Mouse (Mus musculus): ENCODE data around the gene Ggct.
A peak's percentile ranks its signal among the peaks of the same experiment; 100 is the strongest.

Gene Ggct

DNA sequence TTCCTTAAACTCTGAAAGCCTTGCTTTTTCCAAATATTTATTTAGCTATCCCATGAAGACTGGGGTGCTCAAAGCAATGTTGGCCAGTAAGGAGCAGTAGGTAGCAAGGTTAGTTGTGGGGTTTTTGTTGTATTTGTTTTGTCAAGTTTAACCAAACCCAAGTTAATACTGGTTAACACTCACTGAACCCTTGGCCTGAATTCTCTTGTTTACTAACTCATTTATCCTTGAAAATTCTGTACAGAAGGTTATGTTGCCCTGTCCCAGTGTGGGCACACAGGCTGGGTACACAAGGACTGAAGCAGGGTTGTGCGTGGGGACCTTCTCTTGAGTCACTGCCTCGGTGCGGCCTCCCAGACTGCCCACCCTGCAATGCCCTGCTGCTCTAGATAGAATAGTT is 3.6 kb upstream of the Ggct start:
- DNase-seq (ENCODE audit: low read depth, low spot score), result no peak

DNA sequence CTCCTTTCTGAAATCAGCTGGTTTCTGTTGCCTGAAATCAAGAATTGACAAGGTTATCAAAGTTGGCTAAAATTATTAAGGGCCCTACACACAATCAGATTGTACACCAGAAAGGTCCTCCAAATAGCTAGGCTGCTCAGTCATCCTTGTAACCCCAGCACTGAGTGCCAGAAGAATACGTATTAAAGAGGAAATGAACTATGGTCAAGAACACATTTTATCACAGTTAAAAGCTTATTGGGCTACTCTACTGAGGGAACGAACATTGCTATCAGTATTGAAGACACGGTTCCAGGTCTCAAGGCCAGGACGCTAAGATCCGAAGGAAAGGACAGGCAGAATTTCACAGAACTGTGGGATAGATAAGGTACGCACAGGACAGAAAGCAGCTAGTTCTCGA is 609 bp downstream of the Ggct start:
- DNase-seq (ENCODE audit: low read depth, low spot score), result no peak

DNA sequence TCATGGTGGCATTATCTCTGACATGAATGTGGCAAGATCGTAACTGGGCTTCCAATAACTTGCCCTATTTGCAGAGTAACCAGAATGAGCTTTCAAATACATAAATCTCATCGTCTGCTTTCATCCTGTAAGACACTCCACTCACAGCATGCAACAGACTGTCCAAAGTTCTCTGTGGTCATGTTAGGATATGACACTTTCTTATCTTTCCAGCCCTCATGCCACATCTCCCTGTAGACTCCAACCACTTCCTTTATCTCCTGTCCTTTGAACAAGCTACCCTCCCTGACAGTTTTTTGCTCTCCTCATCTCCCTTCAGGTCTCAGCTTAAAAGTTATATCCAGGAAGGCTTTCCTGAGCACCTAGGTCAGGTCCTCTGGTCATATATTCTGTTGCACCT is 1.6 kb downstream of the Ggct start:
- DNase-seq (ENCODE audit: low read depth, low spot score), result no peak

DNA sequence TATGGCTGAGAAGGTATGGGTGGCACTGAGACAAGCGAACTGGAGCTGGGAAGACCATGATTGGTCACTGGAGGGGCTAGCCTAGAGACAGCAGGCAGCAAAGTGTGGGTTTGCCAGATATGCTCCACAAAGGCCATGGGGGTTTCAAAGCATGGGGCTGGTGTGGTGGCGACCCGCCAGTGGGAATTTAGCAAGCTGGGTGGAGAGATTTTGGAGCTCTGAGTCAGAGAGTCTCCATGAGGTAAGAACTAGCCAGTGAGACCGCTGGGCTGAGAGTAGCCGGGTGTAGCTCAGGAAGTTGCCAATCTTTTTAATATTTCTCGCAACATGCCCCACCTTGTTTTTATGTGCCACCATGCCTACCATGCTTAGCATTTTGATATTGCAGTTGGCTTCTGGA is 4.6 kb downstream of the Ggct start:
- no peak for DNase-seq (ENCODE audit: low read depth, low spot score)

DNA sequence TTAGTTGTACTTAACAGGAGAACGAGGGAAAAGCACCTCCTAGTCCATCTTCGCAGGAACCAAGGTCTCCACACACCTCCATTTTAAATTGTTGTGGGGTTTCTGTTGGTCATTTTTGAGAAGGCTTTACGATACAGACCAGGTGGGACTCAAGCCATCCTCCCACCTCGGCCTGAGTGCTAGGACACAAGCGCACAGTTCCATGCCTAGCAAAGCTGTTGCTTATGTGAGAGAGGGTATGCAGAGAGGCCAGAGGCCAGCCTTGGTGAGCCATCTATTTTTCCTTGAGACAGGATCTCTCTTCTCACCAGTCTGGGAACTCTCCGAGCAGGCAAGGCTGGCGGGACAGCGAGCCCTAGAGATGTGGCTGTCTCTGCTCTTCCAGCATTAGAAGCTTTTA is 8.7 kb downstream of the Ggct start:
- DNase-seq (ENCODE audit: low read depth, low spot score), result no peak

DNA sequence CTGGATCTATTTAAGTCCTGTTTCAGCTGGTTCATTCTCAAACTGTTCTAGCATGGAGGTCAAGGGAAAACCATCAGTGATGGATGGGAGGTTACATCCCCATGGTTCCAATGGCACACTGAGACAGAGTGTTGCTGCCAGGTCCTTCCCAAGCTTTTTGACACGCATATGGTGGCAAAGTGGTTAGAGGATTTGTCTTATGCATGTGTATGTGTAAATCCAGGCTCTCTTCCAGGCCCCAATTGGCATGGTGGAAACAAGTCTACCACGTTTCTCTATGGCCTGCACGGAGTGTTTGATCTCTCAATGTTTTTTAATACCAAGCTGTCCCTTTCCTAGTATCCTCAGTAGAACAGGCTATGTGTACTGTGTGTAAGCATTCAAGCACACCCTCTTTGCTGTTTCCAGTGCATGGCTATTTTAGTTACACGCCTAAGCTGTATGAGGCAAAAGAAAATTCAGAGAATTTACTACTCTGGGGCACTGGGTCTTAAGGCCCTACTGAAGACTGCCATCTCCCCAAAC is 9.2 kb downstream of the Ggct start:
- DNase-seq (ENCODE audit: low read depth, low spot score), result no peak

DNA sequence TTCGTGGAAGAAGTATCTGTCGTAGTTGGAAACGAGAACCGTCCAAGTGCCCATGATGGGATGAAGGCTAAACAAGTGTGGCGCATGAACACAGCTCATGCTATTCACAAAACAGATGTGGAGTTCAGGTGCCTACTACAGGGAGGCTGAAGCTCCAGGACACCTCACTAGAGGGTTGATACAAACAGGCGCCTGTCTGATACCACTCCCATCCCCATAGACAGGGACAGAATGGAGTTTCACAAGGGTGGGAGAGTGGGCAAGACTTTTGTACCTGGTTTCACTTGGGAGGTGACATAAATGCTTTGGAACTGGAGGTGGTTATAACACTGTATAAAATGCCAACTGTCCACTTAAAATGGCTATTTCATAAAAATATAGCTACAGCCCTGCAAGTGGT is 13.3 kb downstream of the Ggct start:
- no peak for DNase-seq (ENCODE audit: low read depth, low spot score)

DNA sequence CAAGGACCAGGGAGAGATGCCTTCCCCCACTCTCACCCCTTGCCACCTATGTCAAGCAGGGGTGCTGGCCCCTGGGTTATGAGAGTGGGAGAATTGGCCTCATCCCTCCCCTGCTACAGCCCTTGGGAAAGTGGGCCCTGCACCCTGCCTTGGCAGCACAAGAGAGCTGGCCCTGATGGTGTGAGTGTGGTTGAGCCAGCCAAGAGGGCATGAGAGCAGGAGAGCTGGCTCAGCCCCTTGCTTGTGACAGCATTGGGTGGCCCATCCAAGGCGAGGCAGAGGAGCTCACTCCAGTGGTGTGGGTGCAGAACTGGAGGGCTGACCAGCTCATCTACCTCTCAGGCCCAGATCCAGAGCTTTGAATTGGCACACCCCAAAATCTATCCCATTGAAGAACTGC is 17.1 kb downstream of the Ggct start:
- DNase-seq (ENCODE audit: low read depth, low spot score), result no peak

DNA sequence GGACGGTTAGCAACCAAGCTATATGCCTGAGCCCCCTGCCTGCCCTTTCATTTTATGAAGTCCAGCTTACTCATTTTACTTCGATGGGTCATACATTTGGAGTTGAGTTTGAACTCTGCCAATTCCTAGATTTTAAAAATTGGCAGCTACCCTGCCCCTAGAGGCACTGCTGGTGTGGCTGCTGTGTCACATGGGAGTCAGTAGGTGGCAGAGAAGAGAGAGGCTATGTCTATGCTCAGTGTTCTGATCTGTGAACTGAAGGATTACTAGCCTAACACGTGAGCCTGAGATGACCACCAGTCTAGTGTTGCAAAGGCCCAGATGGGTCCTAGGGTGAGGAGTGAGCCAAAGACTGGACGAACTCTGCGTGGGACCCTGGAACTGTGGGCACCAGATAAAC is 18.2 kb downstream of the Ggct start:
- no peak for DNase-seq (ENCODE audit: low read depth, low spot score)

DNA sequence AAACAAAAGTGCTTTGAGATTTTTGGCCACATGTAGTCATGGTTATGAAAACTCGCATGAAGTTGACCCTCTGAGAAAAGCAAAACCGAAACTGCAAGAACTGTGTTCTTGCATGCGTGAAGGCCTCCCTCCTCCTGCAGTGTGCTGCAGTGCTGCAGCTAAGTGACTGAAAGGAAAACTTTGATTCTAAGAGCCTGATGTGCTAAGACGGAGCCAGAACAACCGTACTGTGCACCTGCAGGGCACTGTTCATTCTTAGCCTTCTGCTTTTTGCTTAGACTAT is 19.9 kb downstream of the Ggct start:
- DNase-seq (ENCODE audit: low read depth, low spot score), result no peak

DNA sequence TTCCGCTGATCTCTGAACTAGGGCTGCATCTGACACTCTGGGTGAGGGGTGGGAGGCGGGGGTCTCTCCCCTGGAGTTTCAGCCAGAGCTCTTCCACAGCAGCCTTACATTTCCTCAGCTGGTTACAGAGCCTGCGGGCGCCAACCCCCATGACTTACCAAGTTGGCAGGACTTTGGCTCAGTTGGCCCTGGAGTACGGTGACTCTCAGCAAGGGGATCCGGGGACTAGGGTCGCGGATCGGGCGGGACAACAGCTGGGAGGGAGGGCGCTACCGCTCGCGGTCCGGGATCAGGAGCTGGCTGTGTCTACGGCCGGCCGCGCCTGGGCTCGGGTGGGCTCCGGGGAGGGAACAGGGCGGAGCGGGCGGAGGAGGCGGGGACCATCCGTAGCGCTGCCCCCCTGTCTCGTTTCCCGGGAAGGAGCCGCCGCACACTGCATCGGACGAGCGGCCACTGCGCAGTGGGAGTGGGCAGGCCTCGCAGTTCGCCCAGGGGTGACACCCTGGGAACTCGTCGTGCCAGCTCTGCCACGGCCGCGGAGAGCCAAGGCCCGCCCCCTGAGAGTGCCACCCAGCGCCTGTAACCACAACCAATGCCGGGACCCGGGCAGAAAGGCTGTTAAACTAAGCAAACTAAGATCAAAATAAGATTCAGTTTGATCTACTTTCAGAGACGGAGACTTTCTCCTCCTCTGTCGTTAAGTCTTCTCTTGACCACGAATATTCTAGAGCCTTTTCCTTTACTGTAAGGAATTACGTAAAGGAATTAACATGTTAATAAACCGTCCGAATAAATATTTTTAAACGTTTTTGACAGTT is 20.4 kb downstream of the Ggct start, which contains the start of gene Nod1:
TSS of gene Nod1 (minus strand) at position 502 of the 818 bp plus-strand sequence.
- no peak for DNase-seq (ENCODE audit: low read depth, low spot score)

DNA sequence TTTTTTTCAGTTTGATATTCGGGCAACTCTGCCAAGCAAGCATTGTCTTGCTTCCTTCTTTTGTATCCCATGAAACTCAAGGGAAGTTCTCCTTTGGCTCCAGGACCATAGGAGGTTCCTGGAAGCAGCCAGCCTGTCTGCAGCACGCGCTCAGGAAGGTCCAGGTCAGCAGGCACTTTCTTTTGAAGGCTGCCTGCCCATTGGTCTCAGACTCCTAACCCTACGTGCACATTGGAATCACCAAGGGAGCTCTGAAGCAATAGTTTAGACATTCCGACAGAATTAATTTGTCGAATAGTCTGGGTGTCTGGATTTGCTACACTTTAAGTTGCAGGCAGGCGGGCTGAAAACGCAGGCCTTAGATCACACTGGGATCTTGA is 21.0 kb downstream of the Ggct start:
- no peak for DNase-seq (ENCODE audit: low read depth, low spot score)

DNA sequence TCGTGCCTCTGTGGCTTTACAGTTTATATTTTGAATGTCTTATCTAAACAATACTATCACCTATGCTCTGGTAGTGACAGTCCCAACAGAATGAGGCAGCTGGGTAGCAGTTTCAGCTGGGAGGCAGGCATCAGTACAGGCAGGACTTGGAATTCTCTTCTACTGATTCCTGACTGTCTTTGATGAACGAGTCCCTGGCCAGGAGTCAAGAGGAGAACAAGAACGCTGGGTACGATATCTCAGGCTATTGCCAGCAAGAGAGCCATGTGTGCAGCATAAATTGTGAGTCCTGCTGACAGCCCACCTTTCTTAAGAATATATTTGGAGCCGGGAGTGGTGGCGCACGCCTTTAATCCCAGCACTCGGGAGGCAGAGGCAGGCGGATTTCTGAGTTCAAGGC is 22.2 kb downstream of the Ggct start:
- DNase-seq (ENCODE audit: low read depth, low spot score), result no peak

DNA sequence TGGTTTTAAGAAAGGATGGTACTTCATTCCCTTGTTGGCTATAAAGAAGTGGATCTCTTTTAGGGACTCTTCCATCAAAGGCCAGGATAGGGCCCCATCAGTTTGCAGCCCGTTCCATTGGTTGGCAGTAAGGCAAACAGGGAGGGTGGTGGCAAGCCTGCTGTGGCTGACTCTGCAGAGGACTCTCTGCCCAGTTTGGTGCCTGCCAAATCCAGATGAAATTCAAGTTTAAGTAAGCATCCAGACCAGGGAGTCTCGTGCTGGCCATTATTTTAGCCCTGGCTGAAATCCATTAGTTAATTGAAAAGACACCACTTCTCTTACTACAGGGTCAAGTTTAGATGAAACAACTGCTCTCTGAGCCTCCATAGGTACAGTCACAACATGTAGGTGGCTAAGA is 22.9 kb downstream of the Ggct start:
- no peak for DNase-seq (ENCODE audit: low read depth, low spot score)

DNA sequence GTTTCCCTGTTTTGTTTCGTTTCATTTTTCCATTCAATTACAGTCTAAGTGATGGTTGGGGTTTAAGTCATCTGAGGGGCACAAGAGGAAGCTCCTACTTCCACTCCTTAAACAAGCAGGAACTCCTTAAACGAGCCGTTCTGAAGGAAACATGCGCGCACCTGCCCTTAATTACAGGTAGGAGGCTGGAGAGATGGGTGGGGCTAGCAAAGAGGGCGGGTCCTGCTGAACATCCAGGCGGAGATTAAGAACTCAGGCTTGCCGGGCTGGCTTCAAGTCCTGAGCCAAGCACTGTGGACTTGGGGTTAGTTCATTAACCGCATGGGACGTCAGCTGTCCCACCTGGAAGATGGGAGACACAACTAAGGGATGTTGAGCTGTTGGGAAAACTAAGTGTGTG is 25.2 kb downstream of the Ggct start:
- DNase-seq (ENCODE audit: low read depth, low spot score), result no peak

DNA sequence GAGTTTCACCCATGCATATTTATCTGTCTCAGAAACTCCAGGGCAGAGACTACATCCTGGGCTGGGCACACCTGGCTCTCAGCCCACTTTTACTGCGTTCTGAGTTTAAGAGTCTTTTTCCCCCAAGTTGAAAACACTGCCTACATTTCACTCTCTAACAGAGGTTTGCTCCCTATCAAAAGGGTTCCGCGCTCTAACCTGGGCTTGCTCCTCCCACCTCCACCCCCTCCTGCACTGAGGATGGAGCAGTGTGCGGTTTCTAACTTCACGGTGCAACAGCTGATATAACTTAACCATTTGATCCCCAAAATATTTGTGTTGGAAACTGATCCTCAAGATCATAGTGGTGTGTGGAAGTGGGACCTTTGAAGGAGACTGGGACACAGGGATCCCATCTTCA is 27.5 kb downstream of the Ggct start:
- no peak for DNase-seq (ENCODE audit: low read depth, low spot score)

DNA sequence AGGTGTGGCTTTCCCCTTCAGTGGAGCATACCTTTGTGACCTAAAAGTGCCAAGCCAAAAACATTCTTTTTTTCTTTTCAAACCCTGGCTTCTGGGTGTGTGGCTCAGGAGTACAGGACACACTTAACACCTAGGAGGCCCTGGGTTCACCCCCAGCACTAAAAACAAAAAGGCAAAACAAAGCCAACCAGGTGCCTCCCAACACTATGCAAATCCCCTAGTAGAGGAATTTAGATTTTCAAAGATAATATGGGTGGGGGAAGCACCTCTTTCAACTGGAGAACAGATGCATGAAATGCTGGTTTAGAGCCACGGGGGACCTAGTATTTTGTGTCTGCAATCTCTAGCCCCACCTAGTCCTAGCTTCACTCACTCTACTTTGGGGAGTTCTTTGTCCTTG is 28.0 kb downstream of the Ggct start:
- no peak for DNase-seq (ENCODE audit: low read depth, low spot score)

DNA sequence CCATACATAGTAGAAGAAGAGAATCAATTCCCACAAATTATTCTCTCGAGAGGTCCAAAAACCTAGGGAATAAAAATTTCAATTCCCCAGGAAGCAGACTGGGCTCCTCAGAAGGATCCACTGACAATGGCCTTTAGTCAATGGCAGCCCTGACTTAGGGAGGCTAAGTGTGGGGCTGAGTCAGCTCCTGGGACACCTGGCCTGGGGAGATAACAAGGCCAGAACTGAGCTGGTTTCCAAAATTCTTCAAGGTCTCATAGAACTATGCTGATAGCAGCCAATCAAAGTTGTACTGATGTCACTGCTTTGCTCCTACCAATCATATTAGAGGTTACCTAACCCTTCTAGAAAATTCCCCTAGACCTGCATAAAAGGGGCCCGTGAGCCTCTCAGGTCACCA is 29.2 kb downstream of the Ggct start:
- no peak for DNase-seq (ENCODE audit: low read depth, low spot score)

DNA sequence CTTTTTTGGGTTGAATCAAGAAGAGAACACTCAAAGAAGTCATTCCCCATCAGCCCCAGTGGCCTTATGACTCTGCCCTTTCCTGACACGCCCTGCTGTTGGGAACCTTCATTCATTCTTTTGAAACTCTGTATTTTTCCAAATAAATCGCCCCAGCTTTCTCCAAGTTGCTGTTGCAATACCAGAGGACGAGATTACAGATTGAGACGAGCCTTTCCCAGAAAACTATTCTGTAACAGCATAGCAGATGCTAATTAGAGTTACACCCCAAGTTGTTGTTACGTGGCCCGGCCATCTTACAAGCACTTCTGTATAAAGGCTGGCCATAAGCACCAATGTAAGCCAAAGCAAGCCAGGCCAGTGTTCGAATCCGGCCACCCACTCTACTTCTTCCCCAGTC is 35.1 kb downstream of the Ggct start:
- DNase-seq (ENCODE audit: low read depth, low spot score), result no peak

DNA sequence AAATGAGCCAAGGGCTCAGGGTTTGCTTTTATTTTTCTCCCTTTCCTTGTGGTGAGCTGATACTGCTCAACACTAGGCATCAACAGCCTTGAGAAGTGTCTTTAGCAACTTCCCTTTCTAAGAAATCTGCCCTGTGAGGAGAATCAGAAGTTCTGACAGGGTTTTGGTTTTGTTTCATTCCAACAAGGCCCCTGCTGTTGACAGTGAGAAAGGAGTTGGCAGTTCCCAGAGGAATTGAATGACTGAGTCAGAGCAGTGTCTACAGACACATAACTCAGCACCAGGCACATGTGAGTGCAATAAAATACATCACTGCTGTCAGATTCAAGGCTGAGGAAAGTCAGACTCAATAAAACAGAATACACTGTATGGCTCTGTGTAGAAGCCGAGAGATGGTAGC is 36.3 kb downstream of the Ggct start:
- no peak for DNase-seq (ENCODE audit: low read depth, low spot score)

DNA sequence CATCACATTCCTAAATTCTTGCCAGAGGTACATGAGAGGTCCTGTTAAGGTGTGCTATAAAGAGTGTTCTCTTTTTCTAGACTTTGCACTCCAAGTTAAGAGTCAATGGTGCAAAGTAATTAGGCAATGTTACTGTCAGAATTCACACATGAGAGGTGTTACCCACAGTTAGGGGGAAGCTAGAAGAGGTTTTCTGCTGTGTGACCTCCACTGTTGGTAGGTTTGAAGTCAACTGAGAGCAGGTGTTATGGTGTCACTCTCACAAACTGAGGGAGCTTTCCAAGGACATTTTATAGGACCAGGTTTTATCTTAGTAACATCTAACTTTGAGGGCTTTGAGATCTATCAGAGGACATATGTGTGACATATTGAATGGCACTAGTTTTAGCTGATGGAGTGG is 36.8 kb downstream of the Ggct start:
- no peak for DNase-seq (ENCODE audit: low read depth, low spot score)

DNA sequence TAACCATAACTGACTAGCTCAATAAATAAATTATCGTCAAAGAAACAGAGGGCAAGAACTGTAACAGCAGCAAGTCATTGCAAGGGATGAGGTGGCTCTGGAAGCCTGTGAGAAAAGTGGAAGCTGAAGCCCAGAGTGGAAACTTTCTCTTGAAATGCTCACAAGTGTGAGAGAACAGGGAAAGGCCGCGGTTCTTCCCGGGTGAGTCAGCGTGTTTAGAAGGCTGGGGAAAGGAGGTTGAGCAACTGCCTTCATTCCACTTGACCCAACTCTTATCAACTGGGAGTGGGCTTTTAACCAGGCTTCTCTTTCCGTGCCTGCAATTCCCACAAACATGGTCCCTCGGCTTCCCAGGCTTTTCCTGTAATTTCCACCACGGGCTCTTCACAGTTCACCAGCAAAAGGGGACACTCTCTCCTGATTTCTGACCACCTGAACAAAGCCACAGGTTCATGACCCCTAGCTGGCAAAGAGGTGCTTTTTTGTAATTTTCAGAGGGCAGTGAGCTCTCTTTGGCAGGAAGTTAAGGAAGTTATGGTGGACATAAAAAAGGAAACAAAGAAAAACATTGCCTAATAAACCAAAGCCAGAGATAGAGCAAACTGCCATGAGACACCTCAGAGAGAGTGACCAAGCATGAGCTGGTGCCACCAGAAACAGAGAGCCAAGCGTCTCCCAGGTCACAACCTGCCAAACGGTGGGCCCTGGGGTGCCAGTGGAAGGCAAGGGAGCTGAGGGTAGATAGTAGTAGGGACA is 37.9 kb downstream of the Ggct start:
- DNase-seq (ENCODE audit: low read depth, low spot score), result no peak

DNA sequence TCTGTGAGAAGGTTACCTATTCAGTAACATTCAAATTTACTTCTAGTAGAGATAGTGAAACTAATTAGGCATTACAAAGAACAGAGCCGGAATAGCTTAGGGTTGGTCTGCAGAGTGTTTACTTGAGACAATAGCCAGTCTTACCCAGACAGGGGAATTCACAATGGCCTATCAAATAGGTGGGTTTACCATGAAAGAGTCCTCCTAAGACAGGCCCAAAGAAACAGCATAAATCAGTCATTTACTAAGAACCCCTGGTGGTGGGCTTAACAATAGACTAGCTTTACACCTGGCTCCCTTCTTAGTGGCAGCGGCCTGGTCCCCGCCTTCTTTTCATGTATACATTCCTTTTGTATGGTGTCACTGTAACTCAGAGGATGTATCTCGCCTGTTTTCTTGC is 39.4 kb downstream of the Ggct start:
- DNase-seq (ENCODE audit: low read depth, low spot score), result peak; percentile 57
